Mouse (Mus musculus): Measurements from ENCODE around the gene Nrp1.

Nrp1 gene

DNA sequence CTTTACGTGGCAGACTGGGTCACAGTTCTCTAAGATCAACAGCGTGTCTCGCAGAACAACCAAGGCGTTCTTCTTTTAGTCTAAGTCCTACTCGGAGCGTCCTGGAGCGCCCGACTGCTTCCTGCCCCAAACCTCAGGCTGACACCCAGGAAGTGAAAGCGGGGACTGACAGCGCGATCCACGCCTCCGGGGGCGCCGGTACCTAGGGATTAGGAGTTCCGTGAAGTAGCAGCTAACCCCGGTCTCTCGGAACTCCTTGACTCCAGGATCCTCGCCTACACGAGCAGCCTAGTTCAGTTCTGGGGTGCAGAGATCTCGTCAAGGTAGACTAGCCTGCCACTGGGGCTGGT, at the start of gene Nrp1:
Gene Nrp1, plus strand, starts transcription at position 199 of the 350 bp plus-strand sequence.
- in situ Hi-C loops (cut with MboI), result loop anchor here (25.0 kb wide), 1 partner anchor 1021 kb away; no protein-coding TSS in a partner anchor

DNA sequence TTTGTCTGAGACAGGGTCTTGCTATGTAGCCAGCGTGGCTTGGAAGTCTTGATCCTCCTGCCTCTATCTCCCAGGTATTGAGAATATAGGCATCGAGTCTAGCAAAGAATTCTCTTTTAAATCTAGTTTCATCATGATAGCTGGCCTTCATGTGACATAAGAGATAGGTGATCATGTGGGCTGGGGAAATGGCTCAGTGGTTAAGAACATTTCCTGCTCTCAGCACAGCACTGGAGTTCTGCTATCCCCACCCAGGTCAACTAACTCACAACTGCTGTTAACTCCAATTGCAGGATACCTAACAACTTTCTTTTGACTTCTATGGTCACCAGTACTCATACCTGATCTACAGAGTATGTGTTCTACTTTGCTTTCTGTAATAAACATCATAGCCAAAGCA, 37.6 kb upstream of the Nrp1 start:
- in situ Hi-C loops (cut with MboI), result no loop called here

DNA sequence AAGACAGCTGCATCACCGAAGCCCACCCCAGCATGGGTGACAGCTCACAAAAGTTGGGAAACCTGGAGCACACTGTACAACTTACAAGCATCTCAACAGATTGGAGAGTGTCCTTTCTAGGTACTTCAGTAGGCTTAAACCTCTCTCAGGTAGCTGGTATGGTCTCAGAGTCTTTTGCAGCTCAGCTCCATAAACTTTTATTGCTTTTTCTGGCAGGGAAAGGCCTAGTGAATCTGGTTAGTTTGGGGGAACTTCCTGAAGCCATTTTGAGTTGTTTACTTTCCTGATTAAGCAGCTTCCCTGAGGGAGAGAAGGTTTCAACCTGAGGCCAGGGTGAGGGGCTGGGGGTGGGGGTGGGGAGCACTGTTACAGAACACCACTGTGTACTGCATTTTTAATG, 31.1 kb upstream of the Nrp1 start:
- in situ Hi-C loops (cut with MboI), result no loop called here

DNA sequence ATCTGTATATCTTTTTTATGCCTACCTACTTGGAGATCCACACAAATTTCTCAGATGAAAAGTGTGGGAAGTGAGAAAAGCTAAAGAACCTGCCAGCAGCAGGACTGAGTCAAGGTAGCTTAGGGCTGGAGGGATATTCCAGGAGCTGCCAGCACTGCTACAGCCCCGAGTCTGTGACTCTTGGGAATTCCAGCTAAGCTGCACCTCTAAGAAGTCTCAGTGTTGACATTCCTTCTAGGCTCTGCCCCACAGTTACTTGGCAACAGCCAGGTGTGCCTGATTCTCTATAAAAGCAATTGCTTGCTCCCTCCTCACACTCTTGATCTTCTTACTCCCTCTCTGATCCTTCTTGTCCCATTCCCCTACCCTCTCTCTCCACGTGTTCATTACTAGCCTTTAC, 30.5 kb upstream of the Nrp1 start:
- in situ Hi-C loops (cut with MboI), result no loop called here

DNA sequence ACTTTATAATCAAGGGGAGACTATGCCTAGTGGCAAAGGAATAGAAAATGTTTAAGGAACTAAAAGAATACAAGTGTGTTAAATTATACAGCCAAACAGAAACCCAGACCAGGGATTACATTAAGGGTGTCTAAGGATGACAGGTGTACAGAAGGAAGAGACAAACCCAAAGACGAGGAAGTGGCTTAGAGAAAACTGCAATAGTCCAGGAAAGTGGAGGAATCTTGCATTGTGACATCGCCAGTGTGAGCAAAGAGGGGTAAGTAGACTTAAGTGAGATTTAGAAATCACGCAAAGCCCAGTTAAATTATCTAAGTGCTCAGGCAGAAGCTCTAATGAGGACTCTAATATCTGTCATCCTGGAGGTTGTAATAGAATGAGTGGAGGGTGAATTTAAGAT, 28.9 kb upstream of the Nrp1 start:
- in situ Hi-C loops (cut with MboI), result no loop called here

DNA sequence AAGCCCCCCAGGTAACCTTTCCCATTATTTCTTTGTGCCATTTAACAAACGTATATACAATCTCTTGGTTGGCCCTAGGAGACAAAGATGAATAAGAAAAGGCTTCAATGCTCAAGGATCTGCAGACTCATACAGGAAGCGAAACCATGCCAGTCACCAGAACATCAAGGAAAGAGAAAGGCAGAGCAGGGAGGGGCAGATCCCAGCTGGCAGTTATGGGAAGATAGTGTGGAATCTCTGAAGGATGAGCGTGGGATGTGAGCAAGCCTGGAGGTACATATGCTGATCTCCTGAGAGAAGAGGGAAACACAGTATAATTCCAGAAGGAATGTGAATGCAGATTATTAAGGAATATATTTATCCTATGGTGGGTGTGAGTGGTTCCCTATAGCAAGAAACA, 22.4 kb upstream of the Nrp1 start:
- in situ Hi-C loops (cut with MboI), result no loop called here

DNA sequence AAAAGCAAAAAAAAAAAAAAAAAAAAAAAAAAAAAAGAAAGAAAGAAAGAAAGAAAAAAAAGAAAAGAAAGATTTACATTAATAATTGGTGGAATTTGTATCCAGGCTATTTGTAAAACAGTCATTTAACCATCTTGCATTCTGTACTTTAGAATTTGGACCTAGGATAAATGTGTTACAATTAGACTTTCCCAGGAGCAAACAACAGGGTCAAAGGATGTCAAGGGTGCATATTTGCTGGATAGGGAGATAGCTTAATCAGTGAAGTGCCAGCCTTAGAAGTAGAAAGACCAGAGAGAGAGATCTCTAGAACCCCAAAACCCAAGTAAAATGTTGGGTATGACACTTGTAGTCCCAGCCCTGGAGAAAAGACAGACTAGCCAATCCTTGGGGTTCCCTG, 19.5 kb upstream of the Nrp1 start:
- in situ Hi-C loops (cut with MboI), result no loop called here

DNA sequence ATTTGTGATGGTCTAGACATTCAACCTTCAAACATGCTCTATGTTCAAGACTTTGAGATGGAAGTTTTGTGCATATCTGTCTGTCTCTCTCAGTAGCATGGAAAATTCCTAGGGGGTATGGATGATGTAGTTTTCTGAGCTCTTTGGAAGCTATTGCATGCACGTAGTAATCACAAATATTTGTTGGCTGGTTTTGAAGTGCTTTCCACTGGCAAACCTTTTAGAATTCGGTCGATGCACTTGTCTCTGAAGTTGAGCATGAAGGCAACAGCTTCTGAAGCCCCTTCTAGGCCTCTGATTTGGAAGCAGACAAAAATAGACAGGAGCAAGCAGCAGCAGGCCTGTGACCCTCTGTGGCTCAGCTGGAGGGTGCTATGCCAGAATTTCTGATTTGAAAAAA, 18.9 kb upstream of the Nrp1 start:
- in situ Hi-C loops (cut with MboI), result no loop called here

DNA sequence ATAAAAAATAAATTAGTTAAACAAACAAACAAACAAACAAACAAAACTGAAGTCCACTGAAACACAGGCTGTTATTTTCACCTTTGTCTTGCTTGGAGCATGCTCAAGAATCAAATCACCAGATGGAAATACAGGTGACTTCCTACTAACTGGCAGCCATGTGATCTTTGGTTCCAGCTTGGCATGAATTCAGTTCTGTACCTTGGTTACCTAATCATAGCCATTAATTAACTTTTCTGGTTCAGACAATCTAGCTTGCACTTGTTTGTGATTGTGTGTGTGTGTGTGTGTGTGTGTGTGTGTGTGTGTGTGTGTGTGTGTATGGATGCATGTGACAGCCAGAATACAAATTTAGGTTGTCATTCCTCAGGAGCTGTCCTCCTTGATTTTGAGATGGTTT, 8.0 kb upstream of the Nrp1 start:
- in situ Hi-C loops (cut with MboI), result loop anchor here (25.0 kb wide), 1 partner anchor 1013 kb away; no protein-coding TSS in a partner anchor

DNA sequence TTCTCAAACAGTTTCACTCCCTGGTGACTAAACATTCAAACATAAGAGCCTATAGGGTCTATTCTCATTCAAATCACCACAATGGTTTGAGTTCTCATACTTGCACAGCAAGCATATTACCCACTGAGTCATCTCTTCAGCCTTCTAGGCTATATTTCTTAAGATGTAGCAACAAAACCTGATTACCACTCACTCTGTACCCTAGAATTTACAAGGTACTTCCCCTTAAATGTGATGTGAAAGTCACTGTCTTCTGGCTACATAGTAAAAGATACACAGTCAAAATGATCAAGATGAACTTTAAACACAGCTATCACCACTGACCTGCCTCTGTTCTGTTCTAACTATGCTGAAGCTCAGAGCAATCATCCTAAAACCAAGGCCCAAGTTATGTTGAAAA, 7.2 kb upstream of the Nrp1 start:
- in situ Hi-C loops (cut with MboI), result loop anchor here (25.0 kb wide), 1 partner anchor 1014 kb away; no protein-coding TSS in a partner anchor

DNA sequence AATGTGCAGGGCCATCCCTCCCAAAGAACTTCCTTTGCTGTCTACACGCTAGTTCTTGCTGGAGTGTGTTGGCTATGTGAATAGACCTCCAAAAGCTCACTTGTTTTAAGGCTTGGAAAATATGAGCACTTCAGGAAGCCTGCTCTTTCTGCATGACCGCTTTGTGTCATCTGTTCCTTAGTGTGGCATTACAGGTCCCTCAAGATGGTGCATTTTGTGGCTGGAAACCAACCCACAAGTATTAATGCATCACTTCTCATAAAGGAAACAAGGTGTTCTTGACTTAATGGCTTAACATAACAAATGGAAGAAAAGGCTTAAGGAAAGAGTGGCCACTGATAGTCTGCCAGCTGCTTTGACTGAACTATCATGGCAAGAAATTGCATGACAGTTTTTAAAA, 5.6 kb upstream of the Nrp1 start:
- in situ Hi-C loops (cut with MboI), result loop anchor here (25.0 kb wide), 1 partner anchor 1016 kb away; no protein-coding TSS in a partner anchor

DNA sequence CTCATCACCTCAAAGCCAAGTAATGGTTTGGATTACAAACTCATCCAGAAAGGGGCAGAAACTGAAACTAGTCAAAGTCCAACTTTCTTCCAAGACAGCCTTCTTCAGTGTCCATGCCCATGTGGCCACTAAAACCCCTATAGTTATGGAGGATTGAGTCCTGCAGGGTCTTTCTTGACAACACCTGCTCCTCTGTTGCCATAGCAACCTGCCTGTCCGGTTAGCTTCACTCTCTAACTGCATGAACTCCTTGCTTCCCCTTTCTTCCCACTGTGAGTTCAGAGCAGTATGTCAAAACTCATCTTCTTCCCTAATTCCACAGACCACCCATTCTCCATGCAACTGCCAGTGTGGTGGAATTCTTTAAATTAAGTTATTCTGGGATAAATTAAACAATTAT, 4.4 kb upstream of the Nrp1 start:
- in situ Hi-C loops (cut with MboI), result loop anchor here (25.0 kb wide), 1 partner anchor 1017 kb away; no protein-coding TSS in a partner anchor

DNA sequence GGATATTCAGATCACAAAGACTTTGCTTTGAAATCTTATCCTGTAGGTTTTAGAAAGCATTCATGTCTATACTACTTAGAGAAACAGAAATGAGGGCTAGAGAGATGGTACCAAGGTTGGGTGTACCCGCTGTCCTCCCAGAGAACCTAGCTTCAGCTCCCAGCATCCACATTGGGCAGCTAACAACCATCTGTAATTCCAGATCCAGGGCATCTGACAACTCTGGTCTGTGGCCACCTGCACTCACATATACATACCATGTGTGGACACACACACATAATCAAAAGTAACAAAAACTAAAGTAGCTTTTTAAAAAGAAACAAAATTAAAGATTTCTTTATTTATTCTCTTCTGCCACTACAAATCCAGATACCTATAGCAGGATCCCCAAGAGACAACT, 3.3 kb upstream of the Nrp1 start:
- in situ Hi-C loops (cut with MboI), result loop anchor here (25.0 kb wide), 1 partner anchor 1018 kb away; no protein-coding TSS in a partner anchor

DNA sequence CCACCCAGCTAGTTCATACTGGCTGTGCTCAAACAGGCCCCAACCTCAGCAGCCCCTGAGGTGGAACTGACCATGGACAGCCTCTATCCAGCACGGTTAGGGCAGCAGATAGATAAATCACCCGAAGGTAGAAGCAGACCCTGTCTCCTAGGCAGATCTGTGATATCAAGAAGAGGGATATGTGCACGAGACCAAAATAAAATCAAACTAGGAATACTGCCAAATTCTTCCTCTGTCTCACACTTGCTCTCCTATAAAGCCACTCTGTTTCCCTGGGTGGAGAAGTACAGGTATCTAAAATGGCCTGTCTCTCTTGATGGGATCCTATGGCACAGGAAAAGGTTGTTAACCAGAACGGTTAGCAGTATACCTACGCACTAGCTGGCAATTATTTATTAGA, 2.2 kb upstream of the Nrp1 start:
- in situ Hi-C loops (cut with MboI), result loop anchor here (25.0 kb wide), 1 partner anchor 1019 kb away; no protein-coding TSS in a partner anchor

DNA sequence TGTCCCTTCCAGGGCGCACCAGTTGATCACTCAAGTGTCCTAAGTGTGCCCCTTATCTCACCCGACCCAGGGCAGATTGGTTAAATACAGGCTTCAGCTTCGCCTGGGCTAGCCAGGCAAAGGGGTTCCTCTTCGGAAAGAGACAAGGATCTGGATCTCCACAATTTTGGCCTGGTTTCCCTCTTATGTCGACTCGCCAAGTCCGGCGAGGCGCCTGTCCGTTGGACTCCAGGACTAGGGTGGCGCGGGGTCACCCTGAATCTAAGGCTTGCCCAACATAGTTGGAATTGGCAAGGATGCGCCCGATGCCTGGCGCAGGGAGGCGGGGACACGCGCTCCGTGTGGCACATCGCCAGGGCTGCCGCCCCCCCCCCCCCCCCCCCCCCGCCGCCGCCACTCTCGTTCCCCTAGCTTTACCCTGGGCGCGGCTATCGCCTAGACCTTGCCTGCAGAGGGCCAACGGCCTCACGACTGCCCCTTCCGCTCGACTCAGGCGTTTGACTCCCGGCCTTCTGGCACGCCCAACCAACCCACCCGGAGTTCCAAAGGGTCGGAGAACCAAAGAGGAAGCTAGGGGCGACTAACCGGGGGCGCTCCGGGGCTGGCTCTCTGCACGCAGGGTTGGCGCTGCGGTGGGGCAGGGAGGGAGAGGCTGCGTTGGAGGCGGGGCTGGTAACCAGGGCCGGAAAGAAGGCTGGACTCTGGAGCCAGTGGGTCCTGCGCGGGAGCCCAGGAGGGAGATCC, 1.4 kb upstream of the Nrp1 start:
- in situ Hi-C loops (cut with MboI), result loop anchor here (25.0 kb wide), 1 partner anchor 1020 kb away; no protein-coding TSS in a partner anchor

DNA sequence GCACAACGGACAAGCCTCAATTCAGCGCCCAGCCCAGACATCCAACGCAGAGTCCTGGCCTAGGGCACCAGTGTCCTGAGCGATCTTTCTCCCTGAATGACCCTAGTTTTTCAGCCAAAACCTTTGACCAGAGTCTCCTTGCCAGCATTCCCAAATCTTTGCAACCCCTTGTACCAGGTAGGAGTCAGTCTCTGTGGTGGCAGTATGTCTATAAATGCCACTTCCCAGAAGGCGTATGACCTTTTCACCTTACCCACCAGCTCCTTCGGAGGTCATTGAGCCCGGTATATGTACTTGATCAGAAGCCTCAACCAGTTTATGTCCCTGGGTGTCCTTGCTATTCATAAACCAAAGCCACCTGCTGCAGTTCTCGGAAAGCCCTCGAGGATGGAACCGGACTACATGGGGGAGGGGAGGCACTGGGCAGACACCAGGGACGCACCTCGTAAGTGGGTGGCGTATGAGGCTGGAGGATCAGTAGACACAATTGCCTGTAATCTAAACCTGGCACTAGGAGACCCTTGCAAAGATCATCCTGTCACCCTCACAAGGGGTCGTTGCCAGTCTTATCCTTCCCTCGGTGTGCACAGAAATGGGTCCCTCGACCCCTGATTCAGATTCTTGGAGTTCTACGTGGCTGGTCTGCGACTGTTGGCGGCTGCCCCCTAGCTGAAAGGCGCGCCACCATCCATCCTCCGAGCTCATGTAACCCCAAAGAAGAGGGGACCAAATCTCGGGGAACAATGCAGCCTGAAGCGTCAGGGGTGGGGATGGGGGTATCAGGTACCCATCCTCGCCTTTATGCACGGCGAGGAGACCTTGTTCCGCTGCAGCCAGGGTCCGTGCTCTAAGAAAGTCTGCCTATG, 631 bp upstream of the Nrp1 start:
- in situ Hi-C loops (cut with MboI), result loop anchor here (25.0 kb wide), 1 partner anchor 1020 kb away; no protein-coding TSS in a partner anchor

DNA sequence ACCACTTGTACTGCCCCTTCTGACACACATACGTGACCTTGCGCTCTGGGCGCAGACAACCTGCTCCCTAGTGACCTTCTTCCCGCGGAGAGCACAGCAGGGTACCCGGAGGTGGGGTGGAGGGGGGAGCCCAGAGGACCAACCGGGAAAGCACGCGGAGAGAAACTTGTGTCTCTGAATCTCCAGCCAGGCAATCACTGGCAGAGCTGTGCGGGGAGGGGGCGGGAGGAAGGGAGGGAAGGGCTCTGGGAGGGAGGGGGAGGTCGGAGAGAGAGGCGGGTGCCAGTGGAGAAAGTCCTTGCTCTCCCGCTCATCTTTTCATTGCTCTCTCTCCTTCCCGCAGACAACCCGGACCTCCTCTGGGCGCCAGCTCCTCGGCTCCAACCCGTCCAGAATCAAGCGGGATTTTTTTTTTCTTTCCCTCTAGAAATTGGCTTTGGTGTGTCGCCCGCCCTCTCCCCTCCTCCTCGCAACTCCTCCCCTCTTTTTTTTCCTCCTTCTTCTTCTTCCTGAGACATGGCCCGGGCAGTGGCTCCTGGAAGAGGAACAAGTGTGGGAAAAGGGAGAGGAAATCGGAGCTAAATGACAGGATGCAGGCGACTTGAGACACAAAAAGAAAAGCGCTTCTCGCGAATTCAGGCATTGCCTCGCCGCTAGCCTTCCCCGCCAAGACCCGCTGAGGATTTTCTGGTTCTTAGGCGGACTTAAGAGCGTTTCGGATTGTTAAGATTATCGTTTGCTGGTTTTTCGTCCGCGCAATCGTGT, 534 bp downstream of the Nrp1 start:
- in situ Hi-C loops (cut with MboI), result loop anchor here (25.0 kb wide), 1 partner anchor 1022 kb away; no protein-coding TSS in a partner anchor

DNA sequence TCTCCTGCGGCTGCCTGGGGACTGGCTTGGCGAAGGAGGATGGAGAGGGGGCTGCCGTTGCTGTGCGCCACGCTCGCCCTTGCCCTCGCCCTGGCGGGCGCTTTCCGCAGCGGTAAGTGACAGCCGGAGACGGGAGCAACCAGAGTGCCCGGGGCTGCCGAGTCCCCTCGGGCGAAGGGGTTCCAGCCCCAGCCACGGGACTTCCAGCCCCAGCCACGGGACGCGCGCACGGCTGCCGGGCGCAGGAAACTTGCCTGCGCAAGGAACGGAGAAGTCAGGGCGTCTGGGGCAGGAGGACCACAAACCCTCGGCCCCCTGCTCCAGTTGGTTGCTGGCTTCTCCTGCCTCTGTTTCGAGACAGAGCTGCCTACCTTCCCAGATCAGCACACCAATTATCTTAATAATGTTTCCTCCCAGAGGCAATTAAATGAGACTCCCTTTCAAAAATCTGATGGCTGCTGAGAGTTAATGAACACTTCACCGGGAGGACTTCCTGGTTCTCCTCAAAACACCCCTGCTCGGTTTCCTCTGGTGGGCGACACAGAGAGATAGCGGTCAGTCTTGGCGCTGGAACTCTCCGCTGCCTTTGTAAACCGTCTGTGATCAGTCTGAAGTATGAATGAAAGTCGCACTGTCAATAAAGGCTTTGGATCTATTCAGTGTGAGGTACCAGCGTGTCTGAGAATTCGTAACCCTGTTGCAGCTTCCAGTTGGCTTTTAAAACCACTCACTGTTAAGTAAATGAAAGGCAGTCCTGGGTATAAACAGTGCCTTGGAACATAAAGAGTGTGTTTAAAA, 1.3 kb downstream of the Nrp1 start:
- in situ Hi-C loops (cut with MboI), result loop anchor here (10.0 to 25.0 kb wide), 2 partner anchors 775 to 1022 kb away; no protein-coding TSS in a partner anchor

DNA sequence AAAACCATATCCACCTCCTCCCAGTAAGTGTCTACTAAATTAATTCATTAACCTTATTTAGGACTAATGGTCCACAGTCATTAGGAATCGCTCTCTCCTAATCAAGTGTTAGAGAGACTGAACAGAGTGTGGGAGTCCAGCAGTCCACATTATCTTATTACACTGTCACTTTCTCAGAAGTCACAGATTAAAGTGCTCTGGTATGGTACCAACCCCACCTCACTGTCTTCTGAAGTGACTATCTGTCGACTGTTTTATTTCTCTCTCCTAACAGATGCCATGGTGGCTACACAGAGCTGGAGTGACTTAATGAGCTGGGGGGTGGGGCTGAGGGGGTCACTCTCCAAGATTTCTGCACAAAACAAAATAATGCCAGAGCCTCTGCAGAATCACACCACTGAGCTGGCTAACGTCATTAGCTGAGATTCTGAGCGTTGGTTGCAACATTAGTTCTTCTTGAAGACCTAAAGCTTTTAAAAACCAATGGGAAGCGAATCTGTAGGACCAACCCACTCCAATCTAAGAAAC, 3.0 kb downstream of the Nrp1 start:
- in situ Hi-C loops (cut with MboI), result loop anchor here (10.0 to 25.0 kb wide), 2 partner anchors 777 to 1024 kb away; no protein-coding TSS in a partner anchor

DNA sequence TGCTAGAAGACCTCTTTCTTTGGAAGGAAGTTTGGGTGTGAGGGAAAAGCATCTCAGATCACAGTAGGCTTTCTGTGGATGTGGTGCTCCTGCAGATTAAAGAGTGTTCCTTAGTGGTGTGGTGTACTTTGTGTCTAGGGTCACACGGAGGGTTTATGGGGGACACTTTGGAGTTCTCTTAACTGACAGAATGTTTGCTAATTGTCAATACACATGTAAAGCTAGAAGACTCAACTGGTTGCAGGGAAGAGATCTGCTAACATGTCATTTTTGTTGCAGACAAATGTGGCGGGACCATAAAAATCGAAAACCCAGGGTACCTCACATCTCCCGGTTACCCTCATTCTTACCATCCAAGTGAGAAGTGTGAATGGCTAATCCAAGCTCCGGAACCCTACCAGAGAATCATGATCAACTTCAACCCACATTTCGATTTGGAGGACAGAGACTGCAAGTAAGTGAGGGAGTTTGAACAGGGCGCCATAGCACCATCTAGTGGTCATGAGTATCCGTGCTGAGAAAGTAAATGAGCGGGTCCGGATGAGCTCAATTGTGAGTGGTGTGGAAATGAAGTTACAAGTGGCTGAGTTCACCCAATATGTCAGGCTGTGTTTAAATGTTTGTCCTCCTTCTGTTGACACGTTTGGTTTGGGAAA, 4.7 kb downstream of the Nrp1 start:
- in situ Hi-C loops (cut with MboI), result loop anchor here (10.0 to 25.0 kb wide), 2 partner anchors 778 to 1026 kb away; no protein-coding TSS in a partner anchor
